Mouse (Mus musculus) intestine, embryonic 14.5 days (tissue): ENCODE results near the gene Six4. TPM values are rescaled to one million over a fixed set of nuclear protein-coding genes. Genes with fewer than 3 reads are reported as not detected.

Experiments
- ATAC-seq: fragments of 200-750 bp; cut with Nextera tagmentation; replicated peaks from 2 replicates; pipeline ENCODE4 v1.8.0; 2017; ENCODE audit warnings: low read depth, moderate number of reproducible peaks, moderate TSS enrichment, moderate library complexity; ENCODE audit not compliant: low FRiP score, low TSS enrichment
- DNase-seq: peaks from one replicate; pipeline ENCODE4 v3.0.0-alpha.2; 2018; ENCODE audit warnings: low spot score
- H3K27ac ChIP-seq: fragments of 300-500 bp; sonication (generic); 2 replicates; pipeline ENCODE4 v1.5.1; 2014; ENCODE audit warnings: low read depth, mild to moderate bottlenecking, control low read depth
- H3K27me3 ChIP-seq: fragments of 300-500 bp; sonication (generic); replicated peaks from 2 replicates; pipeline ENCODE4 v1.6.1; 2014; ENCODE audit warnings: low read length, control low read depth; ENCODE audit not compliant: control insufficient read depth, insufficient read depth
- H3K36me3 ChIP-seq: fragments of 300-500 bp; sonication (generic); 2 replicates; pipeline ENCODE4 v1.6.1; 2014; ENCODE audit warnings: low read length, control low read depth; ENCODE audit not compliant: control insufficient read depth, insufficient read depth
- H3K4me1 ChIP-seq: fragments of 300-500 bp; sonication (generic); replicated peaks from 2 replicates; pipeline ENCODE4 v1.6.1; 2014; ENCODE audit warnings: low read length, control low read depth, mixed read lengths; ENCODE audit not compliant: control insufficient read depth, insufficient read depth
- H3K4me2 ChIP-seq: fragments of 300-500 bp; sonication (generic); 2 replicates; pipeline ENCODE4 v1.6.1; 2014; ENCODE audit warnings: low read length
- H3K4me3 ChIP-seq: fragments of 300-500 bp; sonication (generic); 2 replicates; pipeline ENCODE4 v1.5.1; 2014; ENCODE audit warnings: low read depth, low read length, control low read depth, mixed read lengths
- H3K9ac ChIP-seq: fragments of 300-500 bp; sonication (generic); 2 replicates; pipeline ENCODE4 v1.6.1; 2014; ENCODE audit warnings: mild to moderate bottlenecking, low read length
- H3K9me3 ChIP-seq: fragments of 300-500 bp; sonication (generic); 2 replicates; pipeline ENCODE4 v1.6.1; 2016; ENCODE audit warnings: low read length, control low read depth; ENCODE audit not compliant: control insufficient read depth
- WGBS: fragments of 180-500 bp; shearing (Covaris S2); extraction: QIAGEN DNeasy Blood & Tissue Kit; methylation state at CpG from one replicate; pipeline ENCODE4 v1.1.7; 2014; 5-methylcytosine and 5-hydroxymethylcytosine counted together
- polyA plus RNA-seq: library from polyadenylated mRNA; unstranded; fragments of >200 nt; fragmentation: Nextera tagmentation; extraction: Ambion mirVana; gene quantifications from 2 replicates; pipeline ENCODE4 v1.2.1, GENCODE M21; 2014

The Six4 gene
- polyA plus RNA-seq, 1 experiment from 2014 or later = 0.74 TPM

DNA sequence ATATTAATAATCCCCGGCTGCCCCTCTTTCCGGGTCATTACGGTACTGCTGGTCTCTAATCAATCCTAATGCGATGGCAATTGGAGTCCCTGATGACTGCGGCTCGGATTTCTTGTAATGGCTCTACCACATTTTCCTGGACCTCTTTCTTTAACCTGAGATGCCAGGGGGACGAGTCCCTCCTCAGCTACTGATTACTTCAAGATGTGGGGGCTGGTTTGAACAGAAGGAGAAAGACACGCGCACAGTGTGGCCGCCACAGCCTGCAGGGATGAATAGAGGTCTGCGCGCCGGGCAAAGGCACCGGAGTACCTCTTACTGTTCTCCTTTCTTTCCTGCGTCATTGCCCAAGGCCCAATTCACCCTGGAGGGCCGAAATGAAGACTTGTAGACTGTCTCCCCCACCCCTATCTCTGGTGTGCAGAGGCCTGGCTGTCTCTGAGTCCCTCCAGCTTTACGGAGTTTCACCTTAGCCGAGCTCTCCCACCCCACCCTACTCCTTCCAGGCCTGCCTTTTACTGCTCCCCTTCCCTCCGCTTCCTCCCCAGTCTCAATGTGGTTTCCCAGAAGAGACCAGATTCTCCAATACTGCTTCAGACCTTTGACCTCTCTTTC lies 61.1 kb downstream of the Six4 start:
- H3K4me3 ChIP-seq = no peak overlapping the region
- H3K9me3 ChIP-seq = no peaks in the 10 kb centered on the region
- no peaks in the 10 kb centered on the region for H3K4me1 ChIP-seq
- peak; percentile 73 for DNase-seq
- peaks cover 100% of the 10 kb centered on the region for H3K27me3 ChIP-seq
- ATAC-seq = no peak
- H3K9ac ChIP-seq = no peak overlapping the region
- WGBS = 2% methylated on average over 19 of the region's 19 CpGs
- H3K36me3 ChIP-seq = no peaks in the 10 kb centered on the region
- no peak overlapping the region for H3K27ac ChIP-seq
- no peak overlapping the region for H3K4me2 ChIP-seq

DNA sequence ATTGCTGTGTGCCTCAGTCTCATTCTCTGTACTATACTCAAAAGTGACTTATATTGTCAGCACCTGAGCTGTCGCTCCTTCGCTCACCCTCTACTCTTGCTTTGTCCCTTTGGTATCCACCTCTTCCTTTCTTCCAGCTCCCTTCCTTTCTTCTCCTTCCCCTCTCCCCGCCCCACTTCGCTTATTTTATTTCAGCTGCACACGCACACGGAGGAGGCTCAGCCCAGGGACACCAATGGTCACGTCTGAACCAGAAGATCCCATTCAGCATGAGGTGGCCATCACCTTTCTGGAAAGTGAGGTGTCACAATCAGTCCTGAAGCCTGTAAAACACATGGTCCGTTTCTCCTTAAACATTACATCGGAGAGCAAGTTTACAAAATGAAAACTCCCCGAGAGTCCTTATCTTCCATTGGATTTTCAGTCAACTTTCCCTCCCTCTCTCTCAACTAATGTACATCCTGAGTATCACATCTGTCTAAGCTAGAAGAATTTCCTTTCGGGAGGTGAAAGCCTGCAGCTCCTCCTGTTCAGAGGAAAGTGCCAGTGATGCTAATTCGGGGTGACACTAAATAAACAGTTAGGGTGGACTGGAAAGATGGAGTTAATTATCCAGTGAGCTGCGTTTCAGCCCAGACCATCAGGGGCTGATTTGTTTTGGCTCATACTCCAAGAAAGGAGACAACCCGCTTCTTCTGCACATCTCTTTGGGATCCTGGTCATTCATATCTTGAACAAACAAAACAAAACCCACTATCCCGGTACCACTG lies 62.3 kb downstream of the Six4 start:
- Histone ChIP-seq H3K9ac (no peak overlapping the region), H3K27ac (no peak overlapping the region), H3K9me3 (no peaks in the 10 kb centered on the region), H3K4me2 (no peak overlapping the region), H3K36me3 (no peaks in the 10 kb centered on the region), H3K4me1 (0 out of 2 replicates have a peak, but pooled peaks cover 3% of the 10 kb centered on the region), H3K27me3 (peaks cover 100% of the 10 kb centered on the region), H3K4me3 (no peak overlapping the region)
- ATAC-seq (no peak), DNase-seq (peak; percentile 60)
- under 1% methylated on average over 15 of the region's 15 CpGs for WGBS

DNA sequence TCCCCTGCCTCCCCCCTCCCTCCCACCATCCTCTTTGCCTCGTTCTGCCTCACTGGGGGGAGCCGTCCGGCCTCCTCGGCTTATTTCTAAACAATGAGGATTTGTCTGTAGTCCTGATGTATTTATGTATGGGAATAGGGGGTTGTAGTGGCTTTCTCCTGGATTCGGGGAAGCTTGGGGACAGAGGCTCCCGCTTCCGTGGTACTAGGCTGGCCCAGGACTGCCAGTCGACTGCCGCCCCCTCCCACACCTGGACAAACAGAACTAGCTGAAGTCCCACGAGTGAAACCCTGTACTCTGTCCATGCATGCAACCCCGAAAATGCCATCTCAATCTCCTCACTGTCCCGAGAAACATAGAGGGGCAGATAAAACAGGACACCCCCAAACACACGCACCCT lies 63.0 kb downstream of the Six4 start:
- Histone ChIP-seq H3K9ac (no peak overlapping the region), H3K27ac (no peak overlapping the region), H3K36me3 (no peaks in the 10 kb centered on the region), H3K9me3 (no peaks in the 10 kb centered on the region), H3K4me3 (no peak overlapping the region), H3K4me1 (peaks cover 6% of the 10 kb centered on the region), H3K27me3 (peaks cover 100% of the 10 kb centered on the region), H3K4me2 (no peak overlapping the region)
- WGBS = under 1% methylated on average over 13 of the region's 13 CpGs
- DNase-seq (peak; percentile 58), ATAC-seq (no peak)

Other genes starting within 250 kb of the Six4 start
- gene Six6, start 173.6 kb downstream of the Six4 start, polyA plus RNA-seq = not detected in 2 replicates
- 1.0 and 2.0 TPM in 2 replicates for gene 4930447C04Rik, start 172.7 kb downstream of the Six4 start, polyA plus RNA-seq
- gene Six1, start 59.6 kb downstream of the Six4 start, polyA plus RNA-seq = not detected in 2 replicates
- 31.0 and 34.4 TPM in 2 replicates for gene Mnat1, start 10.3 kb upstream of the Six4 start, polyA plus RNA-seq
- 18.1 and 19.9 TPM in 2 replicates for gene Trmt5, start 173.3 kb upstream of the Six4 start, polyA plus RNA-seq
- 9.6 and 10.6 TPM in 2 replicates for gene Slc38a6, start 173.3 kb upstream of the Six4 start, polyA plus RNA-seq